Mouse (Mus musculus): ENCODE results near the gene Ncln. TPM values are rescaled to one million over a fixed set of nuclear protein-coding genes. Genes with fewer than 3 reads are reported as not detected.
A peak's percentile ranks its signal among the peaks of the same experiment; 100 is the strongest.

The Ncln gene
- polyA plus RNA-seq, 1 experiment from 2014 or later, result 61.3 TPM

DNA sequence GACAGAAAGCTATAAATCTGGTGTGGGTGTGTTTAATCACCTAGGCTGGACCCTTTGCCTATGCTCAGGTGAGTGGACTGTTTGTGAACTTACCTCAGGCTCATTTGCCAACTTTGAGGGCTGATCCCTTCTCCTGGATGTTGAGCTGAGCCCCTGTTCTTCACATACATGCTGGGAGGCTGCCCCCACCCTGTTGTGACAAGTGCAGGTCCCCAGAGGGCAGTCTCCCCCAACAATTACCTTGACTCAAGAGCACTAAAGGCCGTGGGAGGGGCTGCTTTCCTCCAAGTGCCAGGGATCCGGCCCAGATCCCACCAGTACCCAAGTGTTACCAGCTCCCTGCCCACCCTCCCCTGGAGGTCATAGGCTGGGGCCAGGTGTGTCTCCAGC is 11.1 kb downstream of the Ncln start:
- Histone ChIP-seq H3K27ac (ENCODE audit: low read length) (peak overlapping the region; percentile 83), H3K4me1 (ENCODE audit: control insufficient read depth, insufficient read depth, low read length) (peaks cover 25% of the 10 kb centered on the region), H3K27me3 (ENCODE audit: control insufficient read depth, insufficient read depth, low read depth, low read length) (no peaks in the 10 kb centered on the region), H3K9me3 (replicated peaks; ENCODE audit: control insufficient read depth, low read length, poor library complexity, severe bottlenecking) (no peaks in the 10 kb centered on the region), H3K4me2 (ENCODE audit: low read length) (0 out of 2 replicates have a peak overlapping the region, but pooled peaks have one; percentile 22), H3K9ac (ENCODE audit: low read depth, low read length) (peak overlapping the region; percentile 30; the same call in 1 of the 2 replicates), H3K36me3 (ENCODE audit: control insufficient read depth, insufficient read depth, low read length) (peaks cover 30% of the 10 kb centered on the region), H3K4me3 (ENCODE audit: low read depth, low read length) (no peak overlapping the region)
- WGBS, result 47% methylated on average over 2 of the region's 2 CpGs
- no peak for ATAC-seq

DNA sequence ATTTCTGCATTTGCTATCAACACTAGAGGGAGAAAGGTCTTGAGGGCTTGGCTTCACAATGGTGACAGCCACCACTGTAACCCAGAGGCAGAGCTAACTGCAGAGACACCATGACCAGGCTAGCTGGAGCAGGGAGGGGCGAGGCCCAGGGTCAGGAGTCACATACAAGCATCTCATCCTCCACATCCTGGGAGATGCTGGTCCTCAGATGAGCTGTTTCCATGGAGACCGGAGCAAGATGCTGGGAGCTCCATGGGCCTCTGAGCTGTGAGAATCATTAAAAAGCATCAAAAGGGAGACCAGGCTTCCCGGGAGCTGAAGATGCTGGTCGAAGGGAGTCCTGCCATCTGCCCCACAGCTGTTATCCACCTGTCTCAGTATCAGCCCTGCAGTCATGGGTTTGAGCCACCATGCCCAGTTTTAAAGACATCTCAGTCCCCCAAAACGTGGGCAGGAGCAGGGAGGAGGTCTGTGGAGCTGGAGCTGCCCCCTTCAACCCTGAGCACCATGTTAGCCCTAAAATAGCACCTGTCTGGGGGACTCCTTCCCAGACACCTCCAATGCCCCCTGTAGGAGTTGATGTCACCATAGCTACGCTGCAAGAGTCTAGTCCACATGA is 11.6 kb downstream of the Ncln start:
- Histone ChIP-seq H3K4me2 (ENCODE audit: low read length) (peak overlapping the region; percentile 22; the same call in 1 of the 2 replicates), H3K4me1 (ENCODE audit: control insufficient read depth, insufficient read depth, low read length) (peaks cover 30% of the 10 kb centered on the region), H3K9ac (ENCODE audit: low read depth, low read length) (peak overlapping the region; percentile 30; the same call in 1 of the 2 replicates), H3K27me3 (ENCODE audit: control insufficient read depth, insufficient read depth, low read depth, low read length) (no peaks in the 10 kb centered on the region), H3K4me3 (ENCODE audit: low read depth, low read length) (no peak overlapping the region), H3K27ac (ENCODE audit: low read length) (peak overlapping the region; percentile 83), H3K36me3 (ENCODE audit: control insufficient read depth, insufficient read depth, low read length) (peaks cover 26% of the 10 kb centered on the region), H3K9me3 (replicated peaks; ENCODE audit: control insufficient read depth, low read length, poor library complexity, severe bottlenecking) (no peaks in the 10 kb centered on the region)
- ATAC-seq, result peak; percentile 36; the same call in 1 of the 2 replicates
- WGBS, result 32% methylated on average over 6 of the region's 6 CpGs

DNA sequence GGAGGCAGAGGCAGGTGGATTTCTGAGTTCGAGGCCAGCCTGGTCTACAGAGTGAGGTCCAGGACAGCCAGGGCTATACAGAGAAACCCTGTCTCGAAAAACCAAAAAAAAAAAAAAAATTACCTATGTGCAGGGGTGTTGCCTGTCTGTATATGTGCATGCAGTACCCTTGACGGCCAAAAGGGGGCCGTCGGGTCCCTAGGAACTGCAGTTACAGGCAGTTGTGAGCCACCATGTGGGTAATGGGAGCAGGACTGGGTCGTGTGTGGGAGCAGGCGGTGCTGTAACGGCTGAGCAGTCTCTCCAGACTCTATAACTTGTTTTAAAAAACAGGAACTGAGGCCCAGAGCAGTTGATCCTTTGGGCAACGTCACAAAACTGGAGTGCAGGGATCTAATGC is 12.2 kb downstream of the Ncln start:
- ATAC-seq, result no peak
- WGBS, result 20% methylated on average over 9 of the region's 9 CpGs
- H3K27ac ChIP-seq (ENCODE audit: low read length), result peak overlapping the region; percentile 83

GRCm38 (mm10) chr10:81482533-81482889 is 13.7 kb downstream of the Ncln start, which contains the start of gene Celf5:
Gene Celf5, minus strand, starts transcription at chr10:81482709.
- H3K27ac ChIP-seq (ENCODE audit: low read length), result peak within 1 kb of the TSS; percentile 89
- peak within 1 kb of the TSS; percentile 66 for H3K4me3 ChIP-seq (ENCODE audit: low read depth, low read length)
- under 1% methylated on average over 33 of the region's 36 CpGs for WGBS
- peak within 1 kb of the TSS; percentile 96 for H3K9ac ChIP-seq (ENCODE audit: low read depth, low read length)
- peak within 1 kb of the TSS; percentile 83 for H3K4me2 ChIP-seq (ENCODE audit: low read length)
- ATAC-seq, result peak; percentile 62
- peaks cover 11% of the 10 kb centered on the region for H3K36me3 ChIP-seq (ENCODE audit: control insufficient read depth, insufficient read depth, low read length)
- no peaks in the 10 kb centered on the region for H3K9me3 ChIP-seq (replicated peaks; ENCODE audit: control insufficient read depth, low read length, poor library complexity, severe bottlenecking)
- no peaks in the 10 kb centered on the region for H3K27me3 ChIP-seq (ENCODE audit: control insufficient read depth, insufficient read depth, low read depth, low read length)
- peaks cover 46% of the 10 kb centered on the region for H3K4me1 ChIP-seq (ENCODE audit: control insufficient read depth, insufficient read depth, low read length)

More for the DNA sequence above, 12.2 kb downstream of the Ncln start:
- Histone ChIP-seq H3K27me3 (ENCODE audit: control insufficient read depth, insufficient read depth, low read depth, low read length) (no peaks in the 10 kb centered on the region), H3K9me3 (replicated peaks; ENCODE audit: control insufficient read depth, low read length, poor library complexity, severe bottlenecking) (no peaks in the 10 kb centered on the region), H3K4me3 (ENCODE audit: low read depth, low read length) (no peak overlapping the region), H3K36me3 (ENCODE audit: control insufficient read depth, insufficient read depth, low read length) (peaks cover 22% of the 10 kb centered on the region), H3K4me2 (ENCODE audit: low read length) (no peak overlapping the region), H3K9ac (ENCODE audit: low read depth, low read length) (no peak overlapping the region), H3K4me1 (ENCODE audit: control insufficient read depth, insufficient read depth, low read length) (peaks cover 34% of the 10 kb centered on the region)

DNA sequence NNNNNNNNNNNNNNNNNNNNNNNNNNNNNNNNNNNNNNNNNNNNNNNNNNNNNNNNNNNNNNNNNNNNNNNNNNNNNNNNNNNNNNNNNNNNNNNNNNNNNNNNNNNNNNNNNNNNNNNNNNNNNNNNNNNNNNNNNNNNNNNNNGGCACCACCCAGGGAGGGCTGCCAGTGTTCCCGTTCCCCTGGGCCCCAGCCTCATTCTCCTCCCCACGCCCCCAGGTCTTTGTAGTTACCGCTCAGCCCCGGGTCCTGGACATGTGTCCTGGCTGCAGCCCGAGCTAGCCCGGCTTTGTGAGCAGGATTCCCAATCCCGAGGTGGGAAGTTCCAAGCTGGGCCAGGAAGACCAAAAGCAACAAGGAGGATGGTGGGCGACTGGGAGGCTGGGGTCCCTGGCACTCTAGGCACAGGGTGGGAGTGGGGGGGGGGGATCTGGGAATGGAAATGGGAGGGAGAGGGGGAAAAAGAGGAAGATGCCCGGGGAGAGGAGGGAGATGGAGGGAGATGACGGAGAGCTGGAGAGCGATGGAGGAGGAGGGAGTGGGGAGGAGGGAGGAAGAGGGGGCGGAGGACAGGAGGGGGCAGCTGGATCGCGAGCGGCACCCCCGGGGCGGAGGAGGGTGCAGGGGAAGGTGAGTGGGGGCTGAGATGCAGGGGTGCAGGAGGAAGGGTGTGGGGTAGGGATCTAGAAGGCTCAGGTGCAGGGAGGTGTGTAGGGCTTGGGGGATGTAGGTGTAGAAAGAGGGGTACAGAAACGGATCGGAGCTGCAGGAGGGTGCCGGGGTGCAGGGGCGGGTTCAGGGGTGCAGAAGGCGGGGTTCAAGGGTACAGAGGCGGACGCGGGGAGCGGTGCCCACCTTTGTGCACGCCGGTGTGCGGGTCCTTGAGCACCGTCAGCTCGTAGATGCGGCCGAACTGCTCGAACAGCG is 14.3 kb downstream of the Ncln start:
- Histone ChIP-seq H3K9me3 (replicated peaks; ENCODE audit: control insufficient read depth, low read length, poor library complexity, severe bottlenecking) (no peaks in the 10 kb centered on the region), H3K9ac (ENCODE audit: low read depth, low read length) (peak overlapping the region; percentile 96), H3K27me3 (ENCODE audit: control insufficient read depth, insufficient read depth, low read depth, low read length) (no peaks in the 10 kb centered on the region), H3K4me2 (ENCODE audit: low read length) (peak overlapping the region; percentile 83), H3K4me1 (ENCODE audit: control insufficient read depth, insufficient read depth, low read length) (peaks cover 51% of the 10 kb centered on the region), H3K27ac (ENCODE audit: low read length) (peak overlapping the region; percentile 89), H3K36me3 (ENCODE audit: control insufficient read depth, insufficient read depth, low read length) (peaks cover 5% of the 10 kb centered on the region; the same call in 1 of the 2 replicates), H3K4me3 (ENCODE audit: low read depth, low read length) (peak overlapping the region; percentile 66)
- peak; percentile 40 for ATAC-seq
- WGBS, result 2% methylated on average over 35 of the region's 35 CpGs

DNA sequence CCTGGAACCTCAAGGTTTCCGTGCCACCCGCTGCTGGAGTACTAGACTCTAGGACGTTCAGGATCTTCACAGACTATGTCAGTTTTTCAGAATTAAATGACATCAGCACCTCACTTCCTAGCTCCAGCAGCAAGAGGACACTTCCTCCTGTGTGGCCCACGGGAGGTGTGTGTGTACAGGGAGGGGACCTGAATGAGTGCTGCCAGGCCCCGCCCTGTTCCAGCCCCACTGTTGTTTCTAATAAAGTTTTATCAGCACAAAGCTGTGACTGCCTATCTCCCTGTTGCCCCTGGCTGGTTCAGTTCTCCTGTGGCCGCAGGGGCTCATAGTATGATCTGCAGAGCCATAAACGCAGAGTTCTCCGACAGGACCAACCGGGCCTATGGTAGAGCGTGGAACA is 21.7 kb downstream of the Ncln start:
- WGBS, result 83% methylated on average over 10 of the region's 10 CpGs
- peaks cover 9% of the 10 kb centered on the region for H3K36me3 ChIP-seq (ENCODE audit: control insufficient read depth, insufficient read depth, low read length)
- no peaks in the 10 kb centered on the region for H3K27me3 ChIP-seq (ENCODE audit: control insufficient read depth, insufficient read depth, low read depth, low read length)
- H3K9ac ChIP-seq (ENCODE audit: low read depth, low read length), result no peak overlapping the region
- H3K4me2 ChIP-seq (ENCODE audit: low read length), result no peak overlapping the region
- H3K4me1 ChIP-seq (ENCODE audit: control insufficient read depth, insufficient read depth, low read length), result peaks cover 55% of the 10 kb centered on the region
- H3K4me3 ChIP-seq (ENCODE audit: low read depth, low read length), result no peak overlapping the region
- no peak for ATAC-seq
- no peak overlapping the region for H3K27ac ChIP-seq (ENCODE audit: low read length)
- no peaks in the 10 kb centered on the region for H3K9me3 ChIP-seq (replicated peaks; ENCODE audit: control insufficient read depth, low read length, poor library complexity, severe bottlenecking)

GRCm38 (mm10) chr10:81473003-81473451 is 23.2 kb downstream of the Ncln start:
- Histone ChIP-seq H3K4me1 (ENCODE audit: control insufficient read depth, insufficient read depth, low read length) (peaks cover 44% of the 10 kb centered on the region), H3K36me3 (ENCODE audit: control insufficient read depth, insufficient read depth, low read length) (peaks cover 15% of the 10 kb centered on the region), H3K27me3 (ENCODE audit: control insufficient read depth, insufficient read depth, low read depth, low read length) (no peaks in the 10 kb centered on the region), H3K9me3 (replicated peaks; ENCODE audit: control insufficient read depth, low read length, poor library complexity, severe bottlenecking) (no peaks in the 10 kb centered on the region), H3K4me2 (ENCODE audit: low read length) (peak overlapping the region; percentile 86), H3K4me3 (ENCODE audit: low read depth, low read length) (peak overlapping the region; percentile 47), H3K9ac (ENCODE audit: low read depth, low read length) (peak overlapping the region; percentile 74), H3K27ac (ENCODE audit: low read length) (peak overlapping the region; percentile 97)
- ATAC-seq, result peak; percentile 83
- 2% methylated on average over 20 of the region's 22 CpGs for WGBS

GRCm38 (mm10) chr10:81472403-81473002 is 23.7 kb downstream of the Ncln start:
- H3K4me2 ChIP-seq (ENCODE audit: low read length), result peak overlapping the region; percentile 86
- H3K27me3 ChIP-seq (ENCODE audit: control insufficient read depth, insufficient read depth, low read depth, low read length), result no peaks in the 10 kb centered on the region
- H3K9me3 ChIP-seq (replicated peaks; ENCODE audit: control insufficient read depth, low read length, poor library complexity, severe bottlenecking), result no peaks in the 10 kb centered on the region
- H3K27ac ChIP-seq (ENCODE audit: low read length), result peak overlapping the region; percentile 97
- peaks cover 39% of the 10 kb centered on the region for H3K4me1 ChIP-seq (ENCODE audit: control insufficient read depth, insufficient read depth, low read length)
- WGBS, result 3% methylated on average over 9 of the region's 18 CpGs
- peak; percentile 47 for ATAC-seq
- peak overlapping the region; percentile 47 for H3K4me3 ChIP-seq (ENCODE audit: low read depth, low read length)
- peak overlapping the region; percentile 74 for H3K9ac ChIP-seq (ENCODE audit: low read depth, low read length)
- peaks cover 20% of the 10 kb centered on the region for H3K36me3 ChIP-seq (ENCODE audit: control insufficient read depth, insufficient read depth, low read length)

All from midbrain, embryonic 16.5 days (tissue).